Mouse (Mus musculus): ENCODE measurements around the gene Ap2s1.

GRCm38 (mm10) chr7:16755362-16756017 is 17.3 kb downstream of the Ap2s1 start:
- TF ChIP-seq GATA1 (IDR thresholded peaks at IDR 0.05; ENCODE audit: low read length) (no peak), TAL1 (IDR thresholded peaks at IDR 0.05; ENCODE audit: low read length) (no peak)

Measured in erythroblast, embryonic 14.5 days (primary cell).